Mouse (Mus musculus) heart, adult 18-20 months (tissue): Measurements from ENCODE around the gene Myof. TPM values are rescaled to one million over a fixed set of nuclear protein-coding genes. Genes with fewer than 3 reads are reported as not detected.

Experiments used
- DNase-seq, 2 experiments: peaks; one replicate each; pipeline ENCODE4 v3.0.0; 2021 to 2022; ENCODE audit warnings: mixed read lengths in 1 of 2
- total RNA-seq, 2 experiments: library from RNA; stranded (reverse); gene quantifications; 2 replicates each; pipeline ENCODE4 v1.2.3; 2021

The Myof gene
- total RNA-seq, 2 experiments from 2014 or later, result 5.6 to 13.0 TPM

GRCm38 (mm10) chr19:37946696-37947095, 96.7 kb downstream of the Myof start:
- DNase-seq, result no peak

GRCm38 (mm10) chr19:37946053-37946452, 97.3 kb downstream of the Myof start:
- DNase-seq, result no peak

- DNase-seq, result no peak
Observed at GRCm38 (mm10) chr19:37939203-37939602, 104.2 kb downstream of the Myof start.

GRCm38 (mm10) chr19:37937092-37937491, 106.3 kb downstream of the Myof start:
- DNase-seq, result no peak

- DNase-seq, result no peak
Observed at GRCm38 (mm10) chr19:37934640-37935039, 108.7 kb downstream of the Myof start.

- DNase-seq, result no peak
Observed at GRCm38 (mm10) chr19:37932198-37932597, 111.2 kb downstream of the Myof start.

- DNase-seq, result no peak
Observed at GRCm38 (mm10) chr19:37927911-37928310, 115.5 kb downstream of the Myof start.

- no peak for DNase-seq
Observed at GRCm38 (mm10) chr19:37925323-37925722, 118.1 kb downstream of the Myof start.

- DNase-seq, result no peak
Observed at GRCm38 (mm10) chr19:37924266-37924665, 119.1 kb downstream of the Myof start.

GRCm38 (mm10) chr19:37921098-37921497, 122.3 kb downstream of the Myof start:
- DNase-seq, result no peak

GRCm38 (mm10) chr19:37918515-37918932, 124.9 kb downstream of the Myof start:
- DNase-seq, result peak; percentile 10 to 14

GRCm38 (mm10) chr19:37914261-37914660, 129.1 kb downstream of the Myof start:
- no peak for DNase-seq

- no peak for DNase-seq
Observed at GRCm38 (mm10) chr19:37912501-37912900, 130.9 kb downstream of the Myof start.

GRCm38 (mm10) chr19:37909830-37910261, 133.5 kb downstream of the Myof start:
- no peak for DNase-seq

- DNase-seq, result peak in 1 of 2 experiments; percentile 7
Observed at GRCm38 (mm10) chr19:37907451-37908320, 135.7 kb downstream of the Myof start.

- no peak for DNase-seq
Observed at GRCm38 (mm10) chr19:37906916-37907315, 136.5 kb downstream of the Myof start.

GRCm38 (mm10) chr19:37896081-37896480, 147.3 kb downstream of the Myof start:
- DNase-seq, result no peak

- DNase-seq, result no peak
Observed at GRCm38 (mm10) chr19:37891006-37891405, 152.4 kb downstream of the Myof start.

GRCm38 (mm10) chr19:37886355-37887120, 156.8 kb downstream of the Myof start:
- peak; percentile 52 to 71 for DNase-seq

GRCm38 (mm10) chr19:37881431-37882081, 161.8 kb downstream of the Myof start:
- no peak for DNase-seq

- no peak for DNase-seq
Observed at GRCm38 (mm10) chr19:37877511-37878167, 165.7 kb downstream of the Myof start.
